Mouse (Mus musculus) olfactory bulb, adult 2 months (tissue): ENCODE data around the gene Cacna2d2.

Experiments
- CTCF ChIP-seq: fragments of 200-500 bp; IDR thresholded peaks from 2 replicates; pipeline ENCODE4 v1.5.1; 2012; ENCODE audit warnings: low read depth, mild to moderate bottlenecking, low read length, moderate library complexity; ENCODE audit not compliant: insufficient read depth
- POLR2A ChIP-seq: fragments of 200-500 bp; IDR thresholded peaks from 2 replicates; pipeline ENCODE4 v1.6.1; 2012; ENCODE audit warnings: mild to moderate bottlenecking, low read depth, low read length, moderate library complexity; ENCODE audit not compliant: insufficient read depth

GRCm38 (mm10) chr9:107474016-107474415 is 74.6 kb downstream of the Cacna2d2 start:
- no peak for TF ChIP-seq CTCF
- TF ChIP-seq POLR2A = no peak
